Mouse (Mus musculus) left cerebral cortex, postnatal 10 days (tissue): ENCODE data around the gene Slc35g1. TPM values are rescaled to one million over a fixed set of nuclear protein-coding genes. Genes with fewer than 3 reads are reported as not detected.

Source experiments
- DNase-seq, 2 experiments: peaks; one replicate each; pipeline ENCODE4 v3.0.0; 2021 to 2022; ENCODE audit warnings: low spot score in 2 of 2, mixed read lengths in 1 of 2; ENCODE audit errors: extremely low spot score in 1 of 2
- intact Hi-C: fragments of 180-260 bp; cut with DNase I; formaldehyde crosslinking; loops from one replicate; pipeline ENCODE4 v1.15.1; 2025
- total RNA-seq, 2 experiments: library from RNA; stranded (reverse); gene quantifications; 2 replicates each; pipeline ENCODE4 v1.2.3; 2021

Gene Slc35g1
- total RNA-seq: 1 to 10 TPM; 2.5 to 2.6 TPM

DNA sequence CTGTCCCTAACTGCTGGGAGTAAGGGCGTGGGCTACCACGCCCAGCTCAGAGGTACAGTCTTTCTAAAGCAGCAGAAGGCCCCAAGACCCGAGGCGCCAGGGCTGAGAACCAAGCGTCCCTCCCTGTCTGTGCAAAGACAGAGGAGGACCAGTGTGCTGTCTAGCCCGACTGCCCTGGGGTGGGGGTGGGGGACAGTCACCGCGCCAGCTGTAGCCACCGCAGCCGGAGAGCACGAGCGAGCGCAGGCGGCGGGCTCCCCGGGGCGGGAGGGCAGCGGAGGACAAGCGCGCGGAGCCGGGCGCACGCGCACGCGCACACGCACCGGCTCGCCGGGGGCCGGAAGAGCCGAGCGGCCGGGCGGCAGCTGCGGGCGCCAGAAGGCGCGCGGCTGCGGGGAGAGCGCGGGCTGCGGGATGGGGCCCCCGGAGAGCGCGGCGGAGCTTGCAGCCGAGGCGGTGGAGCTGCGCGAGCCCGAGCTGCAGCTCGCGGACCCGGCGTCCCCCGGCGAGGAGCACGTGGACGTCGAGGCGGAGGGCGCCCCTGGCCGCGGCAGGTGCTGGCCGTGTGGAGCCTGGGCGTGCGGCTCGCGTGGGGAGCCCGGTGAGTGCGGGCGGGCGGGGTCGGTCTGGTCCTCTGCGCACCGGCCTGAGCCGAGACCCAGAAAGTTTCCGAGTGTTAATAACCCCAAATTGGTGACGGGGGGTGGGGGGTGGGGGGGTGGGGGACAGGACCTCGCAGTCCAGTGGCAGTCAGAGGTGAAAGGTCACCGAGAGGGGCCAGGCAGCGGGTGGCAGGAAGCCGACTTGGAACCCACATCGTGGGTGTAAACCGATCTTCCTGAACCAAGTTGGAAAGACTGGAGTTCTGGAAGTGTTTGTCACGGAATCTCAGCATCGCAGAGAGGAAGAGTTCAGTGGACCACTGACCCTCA, at the start of gene Slc35g1:
Gene Slc35g1 (plus strand): TSS at position 280 of the 932 bp plus-strand sequence.
- intact Hi-C loops: no loop called here

GRCm38 (mm10) chr19:38348271-38349012, 47.3 kb upstream of the Slc35g1 start:
- DNase-seq: no peak
- intact Hi-C loops: no loop called here

More for the DNA sequence above, at the start of gene Slc35g1:
- peak; percentile 9 to 79 for DNase-seq

- intact Hi-C loops: no loop called here
- no peak for DNase-seq
Measured at GRCm38 (mm10) chr19:38349013-38349341, 46.8 kb upstream of the Slc35g1 start.

- no peak for DNase-seq
- intact Hi-C loops: loop anchor here (5.0 to 10.0 kb wide), 4 partner anchors 96 to 396 kb away; no protein-coding TSS in a partner anchor
Measured at GRCm38 (mm10) chr19:38351202-38351601, 44.6 kb upstream of the Slc35g1 start.

GRCm38 (mm10) chr19:38351728-38352127, 44.1 kb upstream of the Slc35g1 start:
- no peak for DNase-seq
- intact Hi-C loops: loop anchor here (5.0 to 10.0 kb wide), 4 partner anchors 97 to 397 kb away; no protein-coding TSS in a partner anchor

DNA sequence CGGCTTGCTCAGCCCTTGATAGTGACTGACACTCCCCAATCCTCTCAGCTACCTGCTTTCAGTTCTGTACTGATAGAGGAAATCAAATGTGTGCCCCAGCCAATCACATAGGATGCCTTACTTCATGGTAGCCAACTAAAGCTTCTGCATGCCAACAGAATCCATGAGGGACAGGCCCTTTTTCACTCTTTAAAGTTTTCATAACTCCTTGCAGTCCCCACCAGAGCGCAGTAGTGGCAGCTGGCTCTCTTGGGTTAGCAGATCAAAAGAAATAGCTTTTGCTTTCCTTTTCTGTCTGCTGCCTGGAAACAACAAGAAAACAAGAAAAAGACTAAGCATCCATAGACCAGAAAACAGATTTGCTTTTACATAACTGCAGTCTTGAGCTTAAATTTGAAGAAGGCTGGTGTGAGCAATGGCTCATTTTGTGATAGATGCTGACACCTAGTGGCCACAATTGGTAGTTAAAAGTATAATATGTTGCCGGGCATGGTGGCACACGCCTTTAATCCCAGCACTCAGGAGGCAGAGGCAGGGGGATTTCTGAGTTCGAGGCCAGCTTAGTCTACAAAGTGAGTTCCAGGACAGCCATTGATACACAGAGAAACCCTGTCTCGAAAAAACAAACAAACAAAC, 43.2 kb upstream of the Slc35g1 start:
- intact Hi-C loops: loop anchor here (5.0 to 10.0 kb wide), 4 partner anchors 98 to 398 kb away; no protein-coding TSS in a partner anchor
- DNase-seq: peak in 1 of 2 experiments; percentile 63

DNA sequence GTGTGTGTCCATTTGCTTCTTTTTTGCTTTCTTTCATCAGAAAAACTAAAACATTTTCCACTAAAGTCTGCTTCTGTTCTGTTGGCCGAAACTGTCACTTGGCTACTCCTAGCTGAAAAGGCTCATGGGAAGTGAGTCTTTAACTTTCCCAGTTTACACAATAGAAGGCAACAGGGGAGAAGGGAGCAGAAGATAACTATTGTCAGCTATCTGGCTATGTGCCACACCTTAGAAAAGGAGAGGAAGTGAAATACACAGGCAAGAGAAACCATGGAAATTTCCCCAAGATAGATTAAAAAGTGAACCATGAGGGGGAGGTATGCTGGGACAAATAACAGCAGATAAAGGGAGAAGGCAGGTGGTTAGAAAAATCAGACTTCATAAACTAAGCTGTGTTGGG, 41.5 kb upstream of the Slc35g1 start:
- intact Hi-C loops: loop anchor here (5.0 to 10.0 kb wide), 4 partner anchors 99 to 399 kb away; no protein-coding TSS in a partner anchor
- DNase-seq: no peak

DNA sequence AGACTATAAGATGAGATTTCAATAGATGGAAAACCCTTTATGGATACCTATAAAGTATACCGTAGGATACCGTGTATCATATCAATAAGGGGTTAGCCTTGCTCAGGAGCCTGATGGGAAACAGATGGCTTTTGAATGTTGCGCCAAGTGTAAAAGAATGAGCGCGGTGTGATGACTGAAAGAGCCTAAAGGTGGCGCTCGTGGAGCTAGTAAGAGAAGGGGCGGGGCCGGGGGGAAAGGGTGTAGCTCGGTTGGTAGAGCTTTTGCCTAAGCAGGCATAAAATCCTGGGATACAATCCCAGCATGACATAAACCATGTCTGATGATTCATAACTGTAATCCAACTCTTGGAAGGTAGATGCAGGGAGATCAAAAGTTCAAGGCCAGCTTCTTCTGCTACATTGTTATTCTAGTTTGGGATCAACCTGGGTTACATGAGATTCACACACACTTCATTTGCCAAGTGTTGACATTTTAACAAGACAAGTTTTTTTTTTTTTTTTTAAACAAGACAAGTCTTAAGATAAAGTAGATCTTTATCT, 40.9 kb upstream of the Slc35g1 start:
- DNase-seq: no peak
- intact Hi-C loops: loop anchor here (5.0 to 10.0 kb wide), 4 partner anchors 100 to 400 kb away; no protein-coding TSS in a partner anchor

DNA sequence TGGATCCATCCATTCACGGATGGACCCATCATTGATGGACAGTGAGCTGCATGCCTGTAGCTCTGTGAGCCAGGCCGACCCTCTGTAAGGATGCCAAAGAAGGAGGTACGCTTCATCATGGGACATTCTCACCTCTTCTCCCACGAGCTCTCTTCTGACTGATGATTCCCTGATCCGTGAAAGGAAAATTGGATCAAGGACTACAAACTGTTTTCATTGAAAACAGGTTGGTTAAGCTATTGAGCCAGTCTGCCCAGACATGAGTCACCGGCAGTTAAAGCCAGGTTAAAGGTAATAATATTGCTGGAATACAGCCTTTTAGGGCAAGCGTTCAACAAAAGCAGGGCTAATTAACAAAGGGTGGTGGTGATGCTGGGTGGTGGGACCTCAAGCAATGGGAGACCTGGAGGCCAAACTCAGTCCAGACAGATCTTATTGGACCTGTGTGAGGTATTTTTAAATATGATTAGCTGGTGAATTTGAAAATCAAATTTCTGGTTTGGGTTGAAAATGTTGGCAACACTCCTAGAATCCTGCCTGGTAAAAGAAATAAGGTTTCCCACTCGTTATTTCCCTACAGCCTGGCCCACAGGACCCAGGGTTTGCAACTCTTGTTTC, 39.5 kb upstream of the Slc35g1 start:
- DNase-seq: no peak
- intact Hi-C loops: loop anchor here (10.0 kb wide), 3 partner anchors 102 to 402 kb away; no protein-coding TSS in a partner anchor

DNA sequence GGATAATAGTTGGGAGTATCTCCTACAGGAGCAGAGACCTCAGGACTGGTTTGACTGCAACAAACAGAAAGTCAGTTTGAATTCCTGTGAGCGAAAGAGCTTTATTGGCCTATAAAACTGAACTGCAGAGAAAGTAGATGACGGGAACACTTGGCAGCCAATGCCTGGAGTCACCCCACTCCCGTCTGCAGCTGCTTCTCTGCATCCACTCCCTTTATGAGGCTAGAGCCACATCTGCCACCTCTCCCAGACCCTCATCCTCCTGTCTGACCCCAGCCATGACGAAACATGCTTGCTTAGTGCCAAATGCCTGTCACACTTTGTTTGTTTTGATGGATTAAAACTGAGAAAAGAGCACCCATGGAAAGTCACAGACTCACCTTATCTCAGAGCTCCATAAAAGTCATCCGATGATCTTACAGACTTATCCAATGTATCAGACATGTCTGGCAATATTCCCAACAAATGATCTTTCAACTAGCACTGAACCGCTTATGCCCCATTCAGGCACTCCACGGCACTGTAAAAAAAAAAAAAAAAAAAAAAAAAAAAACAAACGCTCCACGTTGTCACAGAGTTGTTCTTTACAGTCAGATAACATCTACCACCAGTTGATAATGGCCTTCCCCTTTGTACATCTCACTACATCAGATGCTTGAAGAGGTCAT, 37.7 kb upstream of the Slc35g1 start:
- DNase-seq: no peak

GRCm38 (mm10) chr19:38359287-38359686, 36.5 kb upstream of the Slc35g1 start:
- no peak for DNase-seq
- intact Hi-C loops: loop anchor here (10.0 kb wide), 3 partner anchors 104 to 404 kb away; no protein-coding TSS in a partner anchor

More for the DNA sequence above, 37.7 kb upstream of the Slc35g1 start:
- intact Hi-C loops: loop anchor here (10.0 kb wide), 3 partner anchors 103 to 403 kb away; no protein-coding TSS in a partner anchor

- no peak for DNase-seq
- intact Hi-C loops: no loop called here
Measured at GRCm38 (mm10) chr19:38361850-38362249, 33.9 kb upstream of the Slc35g1 start.

DNA sequence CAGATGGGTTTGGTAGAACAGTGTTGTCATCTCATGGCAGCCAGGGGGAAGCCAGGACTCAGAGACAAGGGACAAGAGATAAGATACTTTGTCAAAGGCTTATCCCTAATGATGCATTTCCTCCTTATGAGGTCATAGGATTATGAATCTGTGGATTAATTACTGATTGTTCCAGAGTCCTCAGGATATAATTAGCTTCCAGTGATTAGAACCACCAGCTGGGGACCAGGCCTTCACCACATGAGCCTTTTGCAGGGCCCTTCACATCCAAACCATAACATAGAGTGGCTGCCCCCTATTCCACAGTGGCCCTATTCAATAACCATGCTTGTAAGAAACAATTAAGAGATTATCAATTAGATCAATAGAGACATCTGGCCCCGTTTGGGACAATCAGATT, 32.4 kb upstream of the Slc35g1 start:
- intact Hi-C loops: no loop called here
- DNase-seq: no peak

- no peak for DNase-seq
- intact Hi-C loops: no loop called here
Measured at GRCm38 (mm10) chr19:38363879-38364659, 31.7 kb upstream of the Slc35g1 start.

GRCm38 (mm10) chr19:38364939-38365614, 30.7 kb upstream of the Slc35g1 start:
- no peak for DNase-seq
- intact Hi-C loops: no loop called here

DNA sequence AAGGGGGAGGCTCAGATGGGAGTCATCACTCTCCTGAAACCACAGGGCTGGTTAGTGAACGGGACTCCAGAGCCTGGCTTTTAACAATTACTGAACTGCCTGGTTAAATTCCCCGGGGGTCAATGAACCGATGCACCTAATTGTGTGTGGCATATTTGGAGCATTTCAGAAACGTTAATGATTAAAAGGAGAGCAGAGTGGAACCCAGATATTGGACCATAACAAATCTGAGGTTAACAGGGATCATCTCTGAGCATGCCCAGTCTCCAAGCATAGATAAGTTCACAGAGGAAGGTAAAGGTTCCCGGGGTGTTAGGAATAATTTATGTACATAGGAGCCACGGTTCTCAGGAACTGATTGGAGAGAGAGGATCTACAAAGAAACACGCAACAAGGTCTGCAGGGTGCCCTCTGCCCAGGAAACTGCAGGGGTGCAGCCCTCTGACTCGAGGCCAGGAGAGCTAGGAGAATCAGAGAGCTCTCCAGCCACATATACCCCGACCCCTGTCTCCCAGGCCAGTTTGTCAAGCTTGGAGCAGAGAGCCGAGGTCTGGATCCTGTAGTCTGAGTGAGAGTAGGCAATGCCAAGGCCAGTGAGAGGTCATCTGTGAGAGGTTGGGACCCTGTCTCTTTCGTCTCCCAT, 23.2 kb upstream of the Slc35g1 start:
- intact Hi-C loops: no loop called here
- DNase-seq: no peak
